Mouse (Mus musculus) neural tube, embryonic 14.5 days (tissue): ENCODE measurements around the gene Mrps18a. TPM values are rescaled to one million over a fixed set of nuclear protein-coding genes. Genes with fewer than 3 reads are reported as not detected.

ENCODE experiments used
- ATAC-seq: fragments of 200-750 bp; cut with Nextera tagmentation; 2 replicates; pipeline ENCODE4 v1.8.0; 2017; ENCODE audit warnings: low read depth, mild to moderate bottlenecking, moderate TSS enrichment, moderate library complexity
- H3K27ac ChIP-seq: fragments of 300-500 bp; sonication (generic); 2 replicates; pipeline ENCODE4 v1.5.1; 2014; ENCODE audit warnings: low read depth, mild to moderate bottlenecking, control low read depth, low read length, moderate library complexity, mixed read lengths
- H3K27me3 ChIP-seq: fragments of 300-500 bp; sonication (generic); 2 replicates; pipeline ENCODE4 v1.6.1; 2014; ENCODE audit warnings: low read length; ENCODE audit not compliant: control insufficient read depth, insufficient read depth
- H3K36me3 ChIP-seq: fragments of 300-500 bp; sonication (generic); 2 replicates; pipeline ENCODE4 v1.6.1; 2014; ENCODE audit warnings: low read length, mixed read lengths; ENCODE audit not compliant: control insufficient read depth, insufficient read depth
- H3K4me1 ChIP-seq: fragments of 300-500 bp; sonication (generic); 2 replicates; pipeline ENCODE4 v1.6.1; 2014; ENCODE audit warnings: low read length; ENCODE audit not compliant: control insufficient read depth, insufficient read depth
- H3K4me2 ChIP-seq: fragments of 300-500 bp; sonication (generic); 2 replicates; pipeline ENCODE4 v1.6.1; 2014; ENCODE audit warnings: mild to moderate bottlenecking, low read depth, low read length, control low read depth
- H3K4me3 ChIP-seq: fragments of 300-500 bp; sonication (generic); 2 replicates; pipeline ENCODE4 v1.5.1; 2014; ENCODE audit warnings: low read depth, low read length, control low read depth, mixed read lengths
- H3K9ac ChIP-seq: fragments of 300-500 bp; sonication (generic); replicated peaks from 2 replicates; pipeline ENCODE4 v1.6.1; 2014; ENCODE audit warnings: low read depth, mild to moderate bottlenecking, control low read depth, low read length, mixed read lengths
- H3K9me3 ChIP-seq: fragments of 300-500 bp; sonication (generic); 2 replicates; pipeline ENCODE4 v1.6.1; 2016; ENCODE audit warnings: low read length; ENCODE audit not compliant: control insufficient read depth
- WGBS: fragments of 180-500 bp; shearing (Covaris S2); extraction: QIAGEN DNeasy Blood & Tissue Kit; methylation state at CpG from one replicate; pipeline ENCODE4 v1.1.7; 2014; 5-methylcytosine and 5-hydroxymethylcytosine counted together
- polyA plus RNA-seq: library from polyadenylated mRNA; unstranded; fragments of >200 nt; fragmentation: Nextera tagmentation; extraction: Ambion mirVana; gene quantifications from 2 replicates; pipeline ENCODE4 v1.2.1, GENCODE M21; 2014

Gene Mrps18a
- polyA plus RNA-seq, 1 experiment from 2014 or later, result 152 TPM

- no peaks in the 10 kb centered on the region for H3K36me3 ChIP-seq
- ATAC-seq, result no peak
- no peaks in the 10 kb centered on the region for H3K27me3 ChIP-seq
- peaks cover 6% of the 10 kb centered on the region; the same call in 1 of the 2 replicates for H3K4me1 ChIP-seq
- H3K4me2 ChIP-seq, result no peak overlapping the region
- H3K27ac ChIP-seq, result no peak overlapping the region
- H3K4me3 ChIP-seq, result no peak overlapping the region
- no peaks in the 10 kb centered on the region for H3K9me3 ChIP-seq
- WGBS, result 48% methylated on average over 17 of the region's 17 CpGs
- H3K9ac ChIP-seq, result no peak overlapping the region
These were observed 24.4 kb upstream of the Mrps18a start for GRCm38 (mm10) chr17:46086341-46086870.

GRCm38 (mm10) chr17:46091351-46091750, 19.4 kb upstream of the Mrps18a start:
- no peaks in the 10 kb centered on the region for H3K36me3 ChIP-seq
- no peaks in the 10 kb centered on the region for H3K9me3 ChIP-seq
- 83% methylated on average over 1 of the region's 1 CpGs for WGBS
- H3K4me1 ChIP-seq, result no peaks in the 10 kb centered on the region
- no peak overlapping the region for H3K4me3 ChIP-seq
- ATAC-seq, result no peak
- H3K27me3 ChIP-seq, result no peaks in the 10 kb centered on the region
- H3K4me2 ChIP-seq, result no peak overlapping the region
- H3K27ac ChIP-seq, result no peak overlapping the region
- no peak overlapping the region for H3K9ac ChIP-seq

- Histone ChIP-seq H3K9me3 (no peaks in the 10 kb centered on the region), H3K9ac (no peak overlapping the region), H3K4me1 (no peaks in the 10 kb centered on the region), H3K36me3 (no peaks in the 10 kb centered on the region), H3K27me3 (no peaks in the 10 kb centered on the region), H3K4me2 (no peak overlapping the region), H3K27ac (no peak overlapping the region), H3K4me3 (no peak overlapping the region)
- WGBS, result 82% methylated on average over 14 of the region's 14 CpGs
- no peak for ATAC-seq
These were observed 18.9 kb upstream of the Mrps18a start for GRCm38 (mm10) chr17:46091899-46092298.

GRCm38 (mm10) chr17:46098525-46098924, 12.3 kb upstream of the Mrps18a start:
- 77% methylated on average over 8 of the region's 8 CpGs for WGBS
- no peaks in the 10 kb centered on the region for H3K4me1 ChIP-seq
- ATAC-seq, result no peak
- H3K4me3 ChIP-seq, result no peak overlapping the region
- no peak overlapping the region for H3K9ac ChIP-seq
- H3K27me3 ChIP-seq, result no peaks in the 10 kb centered on the region
- no peak overlapping the region for H3K4me2 ChIP-seq
- no peak overlapping the region for H3K27ac ChIP-seq
- no peaks in the 10 kb centered on the region for H3K36me3 ChIP-seq
- no peaks in the 10 kb centered on the region for H3K9me3 ChIP-seq

GRCm38 (mm10) chr17:46101906-46102305, 8.9 kb upstream of the Mrps18a start:
- no peaks in the 10 kb centered on the region for H3K9me3 ChIP-seq
- no peaks in the 10 kb centered on the region for H3K27me3 ChIP-seq
- H3K9ac ChIP-seq, result no peak overlapping the region
- ATAC-seq, result no peak
- H3K4me2 ChIP-seq, result no peak overlapping the region
- H3K27ac ChIP-seq, result no peak overlapping the region
- no peak overlapping the region for H3K4me3 ChIP-seq
- no peaks in the 10 kb centered on the region for H3K4me1 ChIP-seq
- no peaks in the 10 kb centered on the region for H3K36me3 ChIP-seq
- WGBS, result 70% methylated on average over 9 of the region's 9 CpGs

- Histone ChIP-seq H3K4me1 (no peaks in the 10 kb centered on the region), H3K36me3 (no peaks in the 10 kb centered on the region), H3K27ac (no peak overlapping the region), H3K4me2 (no peak overlapping the region), H3K9ac (no peak overlapping the region), H3K27me3 (no peaks in the 10 kb centered on the region), H3K9me3 (no peaks in the 10 kb centered on the region), H3K4me3 (no peak overlapping the region)
- WGBS, result 59% methylated on average over 8 of the region's 8 CpGs
- ATAC-seq, result no peak
These were observed 8.1 kb upstream of the Mrps18a start for GRCm38 (mm10) chr17:46102608-46103159.

GRCm38 (mm10) chr17:46104487-46104886, 6.3 kb upstream of the Mrps18a start:
- no peak for ATAC-seq
- Histone ChIP-seq H3K4me2 (no peak overlapping the region), H3K27me3 (peaks cover 4% of the 10 kb centered on the region), H3K4me1 (no peaks in the 10 kb centered on the region), H3K4me3 (no peak overlapping the region), H3K36me3 (no peaks in the 10 kb centered on the region), H3K27ac (no peak overlapping the region), H3K9me3 (no peaks in the 10 kb centered on the region), H3K9ac (no peak overlapping the region)
- 49% methylated on average over 12 of the region's 12 CpGs for WGBS

GRCm38 (mm10) chr17:46108286-46108685, 2.5 kb upstream of the Mrps18a start:
- Histone ChIP-seq H3K27me3 (peaks cover 5% of the 10 kb centered on the region), H3K4me1 (peaks cover 6% of the 10 kb centered on the region), H3K4me2 (no peak overlapping the region), H3K9me3 (no peaks in the 10 kb centered on the region), H3K36me3 (no peaks in the 10 kb centered on the region), H3K4me3 (no peak overlapping the region), H3K9ac (no peak overlapping the region), H3K27ac (no peak overlapping the region)
- no peak for ATAC-seq
- WGBS, result 83% methylated on average over 4 of the region's 4 CpGs

- Histone ChIP-seq H3K9me3 (no peaks in the 10 kb centered on the region), H3K27me3 (no peaks in the 10 kb centered on the region), H3K4me1 (peaks cover 6% of the 10 kb centered on the region), H3K36me3 (peaks cover 18% of the 10 kb centered on the region; the same call in 1 of the 2 replicates), H3K4me2 (no peak overlapping the region), H3K4me3 (no peak overlapping the region), H3K9ac (no peak overlapping the region), H3K27ac (no peak overlapping the region)
- 75% methylated on average over 2 of the region's 2 CpGs for WGBS
- ATAC-seq, result no peak
These were observed 4.7 kb downstream of the Mrps18a start for GRCm38 (mm10) chr17:46115489-46115888.
